Mouse (Mus musculus) intestine, embryonic 15.5 days (tissue): ENCODE data around the gene Pard3. TPM values are rescaled to one million over a fixed set of nuclear protein-coding genes. Genes with fewer than 3 reads are reported as not detected.

ENCODE experiments used
- ATAC-seq: fragments of 200-750 bp; cut with Nextera tagmentation; 2 replicates; pipeline ENCODE4 v1.8.0; 2017; ENCODE audit warnings: moderate TSS enrichment, moderate library complexity
- H3K27ac ChIP-seq: fragments of 300-500 bp; sonication (generic); 2 replicates; pipeline ENCODE4 v1.5.1; 2015; ENCODE audit warnings: mild to moderate bottlenecking, inconsistent platforms
- H3K27me3 ChIP-seq: fragments of 300-500 bp; sonication (generic); replicated peaks from 2 replicates; pipeline ENCODE4 v1.6.1; 2015; ENCODE audit warnings: inconsistent platforms
- H3K36me3 ChIP-seq: fragments of 300-500 bp; sonication (generic); 2 replicates; pipeline ENCODE4 v1.6.1; 2015; ENCODE audit warnings: inconsistent platforms
- H3K4me1 ChIP-seq: fragments of 300-500 bp; sonication (generic); replicated peaks from 2 replicates; pipeline ENCODE4 v1.6.1; 2015; ENCODE audit warnings: inconsistent platforms
- H3K4me2 ChIP-seq: fragments of 300-500 bp; sonication (generic); replicated peaks from 2 replicates; pipeline ENCODE4 v1.6.1; 2015; ENCODE audit warnings: mild to moderate bottlenecking, inconsistent platforms
- H3K4me3 ChIP-seq: fragments of 300-500 bp; sonication (generic); replicated peaks from 2 replicates; pipeline ENCODE4 v1.5.1; 2015; ENCODE audit warnings: inconsistent platforms
- H3K9ac ChIP-seq: fragments of 300-500 bp; sonication (generic); 2 replicates; pipeline ENCODE4 v1.6.1; 2015; ENCODE audit warnings: inconsistent platforms
- H3K9me3 ChIP-seq: fragments of 300-500 bp; sonication (generic); 2 replicates; pipeline ENCODE4 v1.6.1; 2016; ENCODE audit warnings: inconsistent platforms
- WGBS: fragments of 180-500 bp; shearing (Covaris S2); methylation state at CpG from one replicate; pipeline ENCODE4 v1.1.7; 2015; 5-methylcytosine and 5-hydroxymethylcytosine counted together
- polyA plus RNA-seq: library from polyadenylated mRNA; unstranded; fragments of >200 nt; fragmentation: Nextera tagmentation; extraction: Ambion mirVana; gene quantifications from 2 replicates; pipeline ENCODE4 v1.2.1, GENCODE M21; 2015

Pard3 gene
- polyA plus RNA-seq, 1 experiment from 2014 or later: 24.5 TPM

DNA sequence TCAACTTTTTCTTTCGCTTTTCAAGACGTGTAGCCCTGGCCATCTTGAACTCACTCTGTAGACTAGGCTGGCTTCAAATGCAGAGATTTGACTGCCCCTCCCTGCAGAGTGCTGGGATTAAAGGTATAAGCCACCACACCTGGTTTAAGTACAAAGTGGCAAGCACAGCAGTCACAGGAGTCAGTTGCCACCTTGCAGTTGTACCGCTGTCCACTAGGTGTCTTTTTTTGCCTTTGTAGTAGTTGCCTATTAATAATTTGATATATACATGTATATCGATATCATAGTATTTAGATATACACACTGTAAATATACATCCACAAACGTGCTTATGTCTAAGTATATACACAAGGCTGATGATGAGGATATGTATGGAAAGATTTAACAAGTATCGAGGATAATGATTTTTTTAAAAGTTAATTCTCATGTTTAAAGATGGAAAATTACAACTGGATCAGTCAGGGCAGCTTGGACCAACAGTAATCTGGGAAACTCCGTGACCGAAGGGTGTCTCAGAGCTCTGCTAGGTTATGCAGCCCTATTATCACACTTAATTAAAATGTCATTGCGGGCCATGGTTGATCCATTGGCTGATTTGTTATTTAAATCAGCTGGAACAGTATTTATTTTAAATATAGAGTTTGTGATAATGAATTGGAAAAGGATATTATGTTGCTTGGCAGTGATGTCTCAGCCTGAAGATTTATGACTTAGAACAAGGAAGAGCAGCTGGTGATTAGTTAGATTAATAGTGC lies 220.9 kb downstream of the Pard3 start:
- Histone ChIP-seq H3K4me3 (no peak overlapping the region), H3K9me3 (no peaks in the 10 kb centered on the region), H3K4me2 (no peak overlapping the region), H3K27ac (no peak overlapping the region), H3K9ac (no peak overlapping the region), H3K4me1 (no peaks in the 10 kb centered on the region), H3K27me3 (no peaks in the 10 kb centered on the region), H3K36me3 (no peaks in the 10 kb centered on the region)
- ATAC-seq: peak; percentile 10; the same call in 1 of the 2 replicates
- 87% methylated on average over 9 of the region's 9 CpGs for WGBS

DNA sequence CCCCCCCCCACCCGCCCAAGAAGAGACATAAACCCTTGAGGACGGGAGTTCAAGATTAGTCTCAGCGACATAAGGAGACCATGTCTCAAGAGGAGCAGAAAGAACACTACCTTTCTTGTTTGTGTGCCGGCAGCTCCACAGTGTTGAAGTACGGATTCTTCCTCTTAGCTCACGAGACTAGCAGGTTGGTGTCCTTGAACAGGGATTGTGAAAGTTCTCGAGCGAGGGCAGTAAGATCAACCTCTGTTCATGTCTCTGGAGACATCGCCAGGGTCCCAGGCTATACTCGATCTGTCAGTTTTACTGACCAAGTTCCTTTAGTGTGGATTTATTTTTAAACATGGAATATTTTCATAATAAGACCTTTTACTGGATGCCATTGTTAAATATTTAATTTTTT lies 224.1 kb downstream of the Pard3 start:
- 84% methylated on average over 10 of the region's 10 CpGs for WGBS
- H3K27ac ChIP-seq: no peak overlapping the region

DNA sequence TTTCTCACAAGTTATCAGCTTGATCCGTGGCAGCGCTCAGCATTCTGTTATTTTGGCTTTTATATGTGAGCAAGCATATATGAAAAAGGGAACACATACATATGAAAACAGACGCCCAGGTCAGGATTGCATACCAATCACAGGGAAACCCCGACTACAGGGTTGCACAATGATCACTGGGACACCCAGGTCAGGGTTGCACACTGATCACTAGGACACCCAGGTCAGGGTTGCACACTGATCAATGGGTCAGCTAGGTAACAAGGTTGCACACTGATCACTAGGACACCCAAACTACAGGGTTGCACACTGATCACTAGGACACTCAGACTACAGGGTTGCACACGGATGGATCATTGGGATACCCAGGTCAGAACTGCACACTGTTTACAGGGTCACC lies 228.6 kb downstream of the Pard3 start:
- H3K9ac ChIP-seq: no peak overlapping the region
- no peaks in the 10 kb centered on the region for H3K27me3 ChIP-seq
- H3K27ac ChIP-seq: no peak overlapping the region
- ATAC-seq: peak; percentile 23; the same call in 1 of the 2 replicates
- no peaks in the 10 kb centered on the region for H3K4me1 ChIP-seq
- H3K36me3 ChIP-seq: no peaks in the 10 kb centered on the region
- H3K4me3 ChIP-seq: no peak overlapping the region
- no peak overlapping the region for H3K4me2 ChIP-seq
- H3K9me3 ChIP-seq: no peaks in the 10 kb centered on the region
- 88% methylated on average over 5 of the region's 5 CpGs for WGBS

More for the DNA sequence above, 224.1 kb downstream of the Pard3 start:
- Histone ChIP-seq H3K4me1 (no peaks in the 10 kb centered on the region), H3K27me3 (no peaks in the 10 kb centered on the region), H3K36me3 (no peaks in the 10 kb centered on the region), H3K4me2 (no peak overlapping the region), H3K9ac (no peak overlapping the region), H3K9me3 (no peaks in the 10 kb centered on the region), H3K4me3 (no peak overlapping the region)
- no peak for ATAC-seq

DNA sequence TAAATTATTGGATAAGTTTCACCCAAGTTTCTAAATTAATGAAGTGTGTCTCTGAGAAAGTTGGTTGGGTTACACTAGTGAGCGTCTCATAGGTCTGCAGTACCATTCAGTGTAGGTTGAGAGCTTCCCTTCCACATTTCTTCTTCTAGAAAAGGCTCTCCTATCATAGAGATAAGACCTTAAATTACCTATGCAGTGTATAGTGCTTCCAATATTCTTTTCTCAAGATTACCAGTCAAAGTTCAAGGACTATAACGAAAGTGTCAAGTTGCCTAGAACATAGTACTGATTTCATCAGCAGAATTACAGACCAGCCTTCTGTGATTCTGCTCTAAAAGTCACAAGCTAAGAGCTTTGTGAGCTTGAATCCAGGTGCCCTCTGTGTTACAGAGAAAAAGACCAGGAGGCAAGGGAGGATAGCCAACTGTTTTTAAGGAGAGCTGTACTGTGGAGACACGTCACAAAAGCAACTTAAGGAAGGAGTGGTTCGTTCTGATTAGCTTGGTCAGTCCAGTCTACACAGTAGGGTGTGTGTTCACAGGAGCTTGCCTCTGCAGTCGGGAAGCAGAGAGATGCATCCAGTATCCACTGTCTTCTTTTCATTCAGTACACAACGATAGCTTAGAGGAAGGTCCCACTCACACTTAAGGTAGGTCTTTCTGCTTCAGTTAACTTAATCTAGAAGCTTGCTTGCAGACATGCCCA lies 229.5 kb downstream of the Pard3 start:
- Histone ChIP-seq H3K27me3 (no peaks in the 10 kb centered on the region), H3K9me3 (no peaks in the 10 kb centered on the region), H3K4me1 (no peaks in the 10 kb centered on the region), H3K9ac (no peak overlapping the region), H3K4me3 (no peak overlapping the region), H3K4me2 (no peak overlapping the region), H3K36me3 (no peaks in the 10 kb centered on the region), H3K27ac (peak overlapping the region; percentile 27; the same call in 1 of the 2 replicates)
- ATAC-seq: peak; percentile 68
- 76% methylated on average over 6 of the region's 6 CpGs for WGBS

DNA sequence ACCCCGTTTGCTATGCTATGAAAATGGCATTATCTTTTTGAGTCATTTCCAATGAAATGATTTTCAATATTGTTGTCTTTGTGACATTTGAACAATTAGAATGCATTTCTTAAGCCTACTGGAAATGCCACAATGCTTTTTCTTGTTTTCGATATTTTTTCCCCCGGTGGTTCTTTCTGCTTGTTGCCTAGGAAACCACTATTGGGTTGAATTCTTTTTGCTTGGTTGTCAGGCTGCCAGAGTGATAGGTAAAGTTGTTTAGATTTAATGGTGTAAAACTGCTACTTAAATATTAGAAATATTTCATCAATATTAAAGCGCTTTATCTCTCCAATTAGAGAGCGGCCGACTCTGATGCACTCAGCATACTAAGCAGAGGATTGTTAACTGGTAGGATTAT lies 230.4 kb downstream of the Pard3 start:
- Histone ChIP-seq H3K4me3 (no peak overlapping the region), H3K4me1 (no peaks in the 10 kb centered on the region), H3K9ac (no peak overlapping the region), H3K36me3 (no peaks in the 10 kb centered on the region), H3K9me3 (no peaks in the 10 kb centered on the region), H3K4me2 (no peak overlapping the region), H3K27ac (no peak overlapping the region), H3K27me3 (no peaks in the 10 kb centered on the region)
- 90% methylated on average over 6 of the region's 6 CpGs for WGBS
- no peak for ATAC-seq

DNA sequence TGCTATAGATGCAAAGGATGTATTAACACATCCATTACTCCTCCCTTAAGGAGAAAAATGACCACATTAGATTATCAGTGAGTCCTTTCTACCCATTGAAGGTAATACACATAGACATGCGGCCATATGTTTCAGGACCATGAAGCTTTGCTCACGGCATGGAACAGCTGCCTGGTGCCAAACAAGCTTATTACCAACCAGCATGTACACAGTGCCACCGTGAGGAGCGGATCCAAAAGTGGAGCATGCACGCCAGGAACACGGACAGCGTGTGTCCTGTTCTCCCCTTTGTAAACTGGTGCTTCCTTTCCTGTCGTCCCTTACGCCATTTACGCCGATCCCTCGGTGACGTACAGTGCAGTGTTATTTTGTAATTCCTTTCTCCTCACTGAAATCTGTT lies 232.2 kb downstream of the Pard3 start:
- no peak overlapping the region for H3K9ac ChIP-seq
- H3K27ac ChIP-seq: no peak overlapping the region
- WGBS: 92% methylated on average over 13 of the region's 13 CpGs
- H3K4me2 ChIP-seq: no peak overlapping the region
- no peaks in the 10 kb centered on the region for H3K27me3 ChIP-seq
- H3K4me3 ChIP-seq: no peak overlapping the region
- H3K9me3 ChIP-seq: no peaks in the 10 kb centered on the region
- ATAC-seq: no peak
- no peaks in the 10 kb centered on the region for H3K36me3 ChIP-seq
- no peaks in the 10 kb centered on the region for H3K4me1 ChIP-seq

DNA sequence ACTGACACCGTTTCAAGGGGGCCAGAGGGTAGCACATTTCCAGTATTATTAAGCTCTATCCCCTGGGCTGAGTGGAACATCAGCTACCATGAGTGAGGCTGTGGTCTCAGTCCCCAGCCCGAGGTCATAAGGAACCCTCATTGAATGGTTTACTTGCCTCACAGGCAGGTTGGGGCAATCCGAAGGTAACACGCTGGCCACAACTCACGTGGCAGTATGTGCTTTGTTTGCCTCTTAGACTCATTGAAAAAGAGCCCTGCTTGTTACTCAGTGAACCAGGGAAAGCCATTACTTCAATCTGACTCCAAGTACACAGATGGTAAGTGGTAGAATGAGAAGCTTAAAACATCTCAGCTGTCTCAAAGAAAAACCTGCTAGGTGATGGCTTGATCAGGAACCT lies 236.8 kb downstream of the Pard3 start:
- Histone ChIP-seq H3K9me3 (no peaks in the 10 kb centered on the region), H3K4me2 (no peak overlapping the region), H3K27ac (no peak overlapping the region), H3K36me3 (no peaks in the 10 kb centered on the region), H3K9ac (no peak overlapping the region), H3K4me1 (no peaks in the 10 kb centered on the region), H3K4me3 (no peak overlapping the region), H3K27me3 (no peaks in the 10 kb centered on the region)
- ATAC-seq: no peak
- whole genome bisulfite sequencing: 90% methylated on average over 5 of the region's 5 CpGs

DNA sequence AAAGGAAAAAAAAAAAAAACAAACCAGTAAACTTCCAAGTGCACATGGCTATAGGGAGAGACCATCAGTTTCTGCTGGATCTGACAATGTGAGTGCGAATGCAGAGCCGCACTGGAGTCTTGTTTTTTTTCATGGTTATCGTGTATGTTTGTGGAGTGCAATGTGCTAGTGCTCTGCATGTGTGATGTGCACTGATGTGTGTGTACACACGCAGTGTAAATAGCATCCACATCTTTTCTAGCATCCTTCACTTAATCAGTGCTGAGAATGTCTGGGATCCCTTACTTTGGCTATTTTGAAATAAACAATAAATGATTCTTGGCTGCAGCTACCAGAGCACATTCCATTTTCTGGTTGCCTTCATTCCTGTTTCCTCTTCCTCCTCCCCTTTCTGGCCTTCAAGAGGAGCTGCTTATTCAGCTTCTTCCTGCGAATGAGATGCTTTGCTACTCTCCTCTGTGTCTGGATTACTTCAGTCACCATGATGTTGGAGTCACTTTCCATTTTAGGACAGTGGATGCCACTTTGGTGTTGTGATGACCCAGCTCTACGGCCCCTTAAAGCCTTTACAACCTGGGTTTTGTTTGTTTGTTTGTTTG lies 239.3 kb downstream of the Pard3 start:
- H3K4me3 ChIP-seq: no peak overlapping the region
- no peak for ATAC-seq
- no peak overlapping the region for H3K9ac ChIP-seq
- no peak overlapping the region for H3K27ac ChIP-seq
- no peaks in the 10 kb centered on the region for H3K36me3 ChIP-seq
- no peaks in the 10 kb centered on the region for H3K4me1 ChIP-seq
- no peak overlapping the region for H3K4me2 ChIP-seq
- no peaks in the 10 kb centered on the region for H3K27me3 ChIP-seq
- 63% methylated on average over 6 of the region's 6 CpGs for WGBS
- H3K9me3 ChIP-seq: no peaks in the 10 kb centered on the region

DNA sequence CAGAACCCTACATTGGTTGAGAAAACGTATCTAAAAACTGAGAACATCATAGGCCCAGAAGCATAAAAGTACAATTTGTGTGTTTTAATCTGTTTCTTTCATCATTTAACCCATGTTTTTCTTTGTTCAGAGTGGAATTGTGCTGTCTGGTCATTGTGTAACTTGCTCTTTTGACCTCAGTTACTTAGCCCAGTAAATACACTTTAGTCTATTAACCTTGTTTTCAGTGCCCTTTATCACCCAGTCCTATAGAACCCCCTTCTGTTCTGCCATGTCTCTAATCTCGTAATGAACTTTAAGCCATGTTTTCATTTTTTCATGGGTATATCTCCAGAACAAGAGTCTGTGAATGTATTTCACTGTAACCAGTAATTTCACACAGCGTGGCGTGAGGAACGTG lies 243.3 kb downstream of the Pard3 start:
- no peak for ATAC-seq
- 75% methylated on average over 5 of the region's 5 CpGs for WGBS
- H3K9me3 ChIP-seq: no peaks in the 10 kb centered on the region

DNA sequence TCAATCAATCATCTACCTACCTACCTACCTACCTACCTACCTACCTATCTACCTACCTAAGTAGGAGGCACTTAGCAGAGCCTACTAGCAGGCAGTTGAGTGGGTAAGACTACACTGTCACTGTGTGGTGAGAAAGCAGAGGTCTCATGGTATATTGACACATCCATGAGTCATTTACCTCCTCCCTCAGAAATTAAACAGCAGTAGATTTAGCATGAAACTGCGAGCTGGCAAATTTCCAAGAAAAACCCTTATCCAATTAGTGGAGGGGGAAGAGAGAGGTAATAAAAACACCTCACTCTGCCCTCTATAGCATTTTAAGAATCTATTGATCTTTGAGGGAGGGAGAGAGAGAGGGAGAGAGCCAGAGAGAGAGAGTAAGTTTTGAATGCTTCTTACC lies 245.7 kb downstream of the Pard3 start:
- peak; percentile 86 for ATAC-seq
- Histone ChIP-seq H3K36me3 (no peaks in the 10 kb centered on the region), H3K27me3 (no peaks in the 10 kb centered on the region), H3K9me3 (no peaks in the 10 kb centered on the region), H3K9ac (no peak overlapping the region), H3K4me3 (no peak overlapping the region), H3K27ac (no peak overlapping the region), H3K4me2 (no peak overlapping the region), H3K4me1 (no peaks in the 10 kb centered on the region)
- 55% methylated on average over 1 of the region's 1 CpGs for WGBS

More for the DNA sequence above, 243.3 kb downstream of the Pard3 start:
- H3K4me3 ChIP-seq: no peak overlapping the region
- no peaks in the 10 kb centered on the region for H3K36me3 ChIP-seq
- H3K27me3 ChIP-seq: no peaks in the 10 kb centered on the region
- H3K9ac ChIP-seq: no peak overlapping the region
- no peak overlapping the region for H3K27ac ChIP-seq
- no peak overlapping the region for H3K4me2 ChIP-seq
- no peaks in the 10 kb centered on the region for H3K4me1 ChIP-seq

DNA sequence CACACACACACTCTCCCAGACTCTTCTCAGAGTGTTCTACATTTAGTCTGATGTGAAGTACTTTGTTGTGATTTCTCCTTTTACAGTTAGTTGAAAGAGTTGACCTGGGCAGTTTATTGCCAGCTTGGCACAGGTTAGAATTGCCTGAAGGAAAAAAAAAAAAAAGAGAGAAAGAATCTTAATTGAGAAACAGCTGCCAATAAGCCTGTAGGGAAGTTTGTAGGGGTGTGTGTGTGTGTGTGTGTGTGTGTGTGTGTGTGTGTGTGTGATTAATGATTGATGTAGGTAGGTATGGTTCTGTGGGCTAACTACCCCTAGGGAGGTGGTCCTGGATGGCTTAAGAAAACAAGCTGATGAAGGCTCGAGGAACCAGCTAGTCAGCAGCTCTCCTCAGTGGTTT lies 252.1 kb downstream of the Pard3 start:
- H3K9ac ChIP-seq: no peak overlapping the region
- 0 out of 2 replicates have a peak, but pooled peaks cover 3% of the 10 kb centered on the region for H3K4me1 ChIP-seq
- no peak overlapping the region for H3K27ac ChIP-seq
- no peaks in the 10 kb centered on the region for H3K27me3 ChIP-seq
- no peak overlapping the region for H3K4me2 ChIP-seq
- H3K9me3 ChIP-seq: no peaks in the 10 kb centered on the region
- WGBS: 35% methylated on average over 1 of the region's 1 CpGs
- H3K4me3 ChIP-seq: no peak overlapping the region
- H3K36me3 ChIP-seq: no peaks in the 10 kb centered on the region
- ATAC-seq: no peak

DNA sequence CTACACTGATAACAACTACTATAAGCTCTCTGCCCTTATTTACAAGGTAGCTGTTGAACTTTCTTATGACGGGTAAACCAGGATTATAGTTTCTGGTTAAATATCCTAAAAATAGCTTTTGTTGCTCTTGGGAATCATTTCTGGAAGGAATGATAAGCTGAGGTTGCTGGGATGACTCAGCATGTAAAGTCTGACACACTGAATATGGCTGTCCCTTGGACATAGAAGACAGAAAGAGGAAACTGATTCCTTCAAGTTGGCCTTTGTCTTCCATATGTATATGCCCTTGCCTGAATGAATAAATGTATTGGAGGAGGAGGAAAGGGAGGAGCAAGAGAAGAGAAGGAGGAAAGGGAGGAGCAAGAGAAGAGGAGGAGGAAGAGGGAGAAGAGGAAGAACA lies 254.2 kb downstream of the Pard3 start:
- H3K9ac ChIP-seq: no peak overlapping the region
- no peaks in the 10 kb centered on the region for H3K9me3 ChIP-seq
- no peaks in the 10 kb centered on the region for H3K27me3 ChIP-seq
- ATAC-seq: no peak
- no peak overlapping the region for H3K4me3 ChIP-seq
- no peak overlapping the region for H3K4me2 ChIP-seq
- 0 out of 2 replicates have a peak, but pooled peaks cover 3% of the 10 kb centered on the region for H3K4me1 ChIP-seq
- H3K36me3 ChIP-seq: no peaks in the 10 kb centered on the region
- no peak overlapping the region for H3K27ac ChIP-seq
- WGBS: 51% methylated on average over 1 of the region's 1 CpGs
